In genomic region chr11:120354304-120355276, GRCm38 (mm10) we compare ENCODE assay signal across 11 mouse cellular contexts. TPM values are rescaled to one million over a fixed set of nuclear protein-coding genes. Genes with fewer than 3 reads are reported as not detected.
A peak's percentile ranks its signal among the peaks of the same experiment; 100 is the strongest.
DNase-seq lines count a peak whose midpoint lies in the region; ATAC-seq and TF ChIP-seq lines count a peak whose summit lies in the region.
"Had no signal": no experiment of that assay in that cellular context is flagged by ENCODE, and none has a peak within 500 bp of the region (broad histone marks: within the 10 kb centered on the region; RNA-seq: fewer than 3 reads in every experiment).

No protein-coding gene starts in this region.

- H3K4me3 ChIP-seq in lung, embryonic 15.5 days, result no peak overlapping the region
- H3K4me3 ChIP-seq in embryonic facial prominence, embryonic 13.5 days, result no peak overlapping the region
- H3K4me3 ChIP-seq in myocyte, result no peak overlapping the region
- no peak overlapping the region for H3K4me3 ChIP-seq in midbrain, embryonic 10.5 days

- peaks cover under 1% of the 10 kb centered on the region for H3K79me2 ChIP-seq in myocyte (ENCODE audit: control insufficient read depth, insufficient read depth)

- TF ChIP-seq POLR2A in myocyte (IDR thresholded peaks at IDR 0.05; ENCODE audit: insufficient read length, low read depth), result no peak

- 81% methylated on average over 17 of the region's 17 CpGs for WGBS in lung, embryonic 15.5 days
- WGBS in embryonic facial prominence, embryonic 13.5 days, result 84% methylated on average over 17 of the region's 17 CpGs
- WGBS in midbrain, embryonic 10.5 days, result 92% methylated on average over 17 of the region's 17 CpGs

- H3K27ac ChIP-seq in lung, embryonic 15.5 days, result peak overlapping the region; percentile 45; the same call in 1 of the 2 replicates
- H3K27ac ChIP-seq in embryonic facial prominence, embryonic 13.5 days, result peak overlapping the region; percentile 48; the same call in 1 of the 2 replicates
- H3K27ac ChIP-seq in midbrain, embryonic 10.5 days (replicated peaks), result no peak overlapping the region
- H3K27ac ChIP-seq: neural tube, embryonic 12.5 days had no signal

- peak; percentile 8 for DNase-seq in cerebellum, adult 11-12 months
- no peak for DNase-seq in cerebellum, postnatal 4 days (ENCODE audit: low spot score in 2 of 2)
- no peak for DNase-seq in lung, postnatal 25 days (ENCODE audit: low spot score)
- DNase-seq in thymus, postnatal 10 days (ENCODE audit: low spot score in 2 of 2), result no peak
- DNase-seq in midbrain, embryonic 10.5 days (ENCODE audit: low spot score), result no peak

- H3K9me3 ChIP-seq in lung, embryonic 15.5 days, result no peaks in the 10 kb centered on the region
- H3K9me3 ChIP-seq in embryonic facial prominence, embryonic 13.5 days, result no peaks in the 10 kb centered on the region
- no peaks in the 10 kb centered on the region for H3K9me3 ChIP-seq in midbrain, embryonic 10.5 days (replicated peaks)
- H3K9me3 ChIP-seq: forebrain, embryonic 10.5 days; neural tube, embryonic 12.5 days had no signal

- no peak overlapping the region for H3ac ChIP-seq in myocyte (ENCODE audit: control insufficient read depth, insufficient read length)

- no peak overlapping the region for H3K4me2 ChIP-seq in lung, embryonic 15.5 days
- H3K4me2 ChIP-seq in embryonic facial prominence, embryonic 13.5 days, result no peak overlapping the region
- H3K4me2 ChIP-seq in myocyte (ENCODE audit: low read depth), result peak overlapping the region; percentile 78

- no peaks in the 10 kb centered on the region for H3K36me3 ChIP-seq in lung, embryonic 15.5 days
- peaks cover 5% of the 10 kb centered on the region; the same call in 1 of the 2 replicates for H3K36me3 ChIP-seq in embryonic facial prominence, embryonic 13.5 days
- H3K36me3 ChIP-seq in myocyte (ENCODE audit: control insufficient read depth, insufficient read depth), result no peaks in the 10 kb centered on the region
- no peaks in the 10 kb centered on the region for H3K36me3 ChIP-seq in midbrain, embryonic 10.5 days
- H3K36me3 ChIP-seq: forebrain, embryonic 10.5 days; neural tube, embryonic 12.5 days had no signal

- no peak for ATAC-seq in lung, embryonic 15.5 days (ENCODE audit: borderline replicate concordance, extremely low read depth, low FRiP score, low TSS enrichment)
- no peak for ATAC-seq in embryonic facial prominence, embryonic 13.5 days (ENCODE audit: insufficient number of reproducible peaks, insufficient read depth, low FRiP score, low TSS enrichment, low read depth)

- peaks cover 83% of the 10 kb centered on the region for H3K4me1 ChIP-seq in lung, embryonic 15.5 days
- peaks cover 54% of the 10 kb centered on the region for H3K4me1 ChIP-seq in embryonic facial prominence, embryonic 13.5 days
- peaks cover 52% of the 10 kb centered on the region for H3K4me1 ChIP-seq in midbrain, embryonic 10.5 days

- H3K9ac ChIP-seq in lung, embryonic 15.5 days, result 0 out of 2 replicates have a peak overlapping the region, but pooled peaks have one; percentile 2
- no peak overlapping the region for H3K9ac ChIP-seq in embryonic facial prominence, embryonic 13.5 days
- H3K9ac ChIP-seq: neural tube, embryonic 12.5 days had no signal

- no peaks in the 10 kb centered on the region for H3K27me3 ChIP-seq in lung, embryonic 15.5 days
- H3K27me3 ChIP-seq in embryonic facial prominence, embryonic 13.5 days, result no peaks in the 10 kb centered on the region
- H3K27me3 ChIP-seq in myocyte (ENCODE audit: control insufficient read depth, insufficient read depth, insufficient read length), result no peaks in the 10 kb centered on the region
- peaks cover 6% of the 10 kb centered on the region; the same call in 1 of the 2 replicates for H3K27me3 ChIP-seq in midbrain, embryonic 10.5 days (ENCODE audit: low read depth, poor library complexity, severe bottlenecking)

TF ChIP-seq in myocyte, 11 proteins besides CTCF, POLR2A, EP300 and RAD21:
- no peak for TF ChIP-seq CEBPB (IDR thresholded peaks at IDR 0.05; ENCODE audit: insufficient read depth, poor library complexity, severe bottlenecking)
- no peak for TF ChIP-seq USF1 (IDR thresholded peaks at IDR 0.05; ENCODE audit: low read depth)
- no peak for TF ChIP-seq POLR2AphosphoS2 (IDR thresholded peaks at IDR 0.05; ENCODE audit: insufficient read length, low read depth)
- TF ChIP-seq TCF3 (IDR thresholded peaks at IDR 0.05; ENCODE audit: insufficient read length, low read depth), result no peak
- TF ChIP-seq TCF12 (IDR thresholded peaks at IDR 0.05; ENCODE audit: insufficient read depth, poor library complexity, severe bottlenecking), result no peak
- no peak for TF ChIP-seq REST (IDR thresholded peaks at IDR 0.05; ENCODE audit: insufficient read depth, insufficient read length)

RNA-seq across cellular contexts. Expression of gene Actg1, which starts 6.2 kb away (rescaled TPM):
- polyA plus RNA-seq in lung, embryonic 15.5 days (2015; fragmentation: Nextera tagmentation; extraction: Ambion mirVana), result 2,618 and 2,638 TPM in 2 replicates
- polyA plus RNA-seq in embryonic facial prominence, embryonic 13.5 days (2015; fragmentation: Nextera tagmentation; extraction: Ambion mirVana), result 2,524 and 2,741 TPM in 2 replicates
- polyA plus RNA-seq in myocyte (2012; fragmentation: generic; extraction: Trizol), result 2,358 TPM
- polyA plus RNA-seq in midbrain, embryonic 10.5 days (2016; fragmentation: Nextera tagmentation; extraction: Ambion mirVana), result 2,836 and 2,964 TPM in 2 replicates

RNA-seq across cellular contexts. Expression of gene Fscn2, which starts 6.7 kb away (rescaled TPM):
- polyA plus RNA-seq in lung, embryonic 15.5 days (2015; fragmentation: Nextera tagmentation; extraction: Ambion mirVana), result 0.38 and 0.56 TPM in 2 replicates
- 0.25 and 1.1 TPM in 2 replicates for polyA plus RNA-seq in embryonic facial prominence, embryonic 13.5 days (2015; fragmentation: Nextera tagmentation; extraction: Ambion mirVana)
- 1.1 TPM for polyA plus RNA-seq in myocyte (2012; fragmentation: generic; extraction: Trizol)
- polyA plus RNA-seq in midbrain, embryonic 10.5 days (2016; fragmentation: Nextera tagmentation; extraction: Ambion mirVana), result 0.61 and 0.62 TPM in 2 replicates
- polyA plus RNA-seq: forebrain, embryonic 10.5 days; large intestine, adult 2 months had no signal

RNA-seq across cellular contexts. Expression of gene Faap100, which starts 24.0 kb away (rescaled TPM):
- 36.9 and 37.4 TPM in 2 replicates for polyA plus RNA-seq in lung, embryonic 15.5 days (2015; fragmentation: Nextera tagmentation; extraction: Ambion mirVana)
- polyA plus RNA-seq in embryonic facial prominence, embryonic 13.5 days (2015; fragmentation: Nextera tagmentation; extraction: Ambion mirVana), result 38.6 and 43.7 TPM in 2 replicates
- 12.3 TPM for polyA plus RNA-seq in myocyte (2012; fragmentation: generic; extraction: Trizol)
- polyA plus RNA-seq in midbrain, embryonic 10.5 days (2016; fragmentation: Nextera tagmentation; extraction: Ambion mirVana), result 34.5 and 41.8 TPM in 2 replicates
